Mouse (Mus musculus) kidney, adult 2 months (tissue): ENCODE measurements around the gene Trp53. TPM values are rescaled to one million over a fixed set of nuclear protein-coding genes. Genes with fewer than 3 reads are reported as not detected.

ENCODE experiments used
- DNase-seq: peaks from one replicate; pipeline ENCODE4 v3.0.0; 2021
- H3K27ac ChIP-seq: fragments of 200-500 bp; 2 replicates; pipeline ENCODE4 v1.5.1; 2012; ENCODE audit warnings: low read depth, low read length, control low read depth, inconsistent platforms; ENCODE audit not compliant: insufficient read depth
- H3K27me3 ChIP-seq: fragments of 200-500 bp; replicated peaks from 2 replicates; pipeline ENCODE4 v1.6.1; 2012; ENCODE audit warnings: mild to moderate bottlenecking, moderate library complexity, low read length, inconsistent platforms; ENCODE audit not compliant: control insufficient read depth, insufficient read depth
- H3K36me3 ChIP-seq: fragments of 200-500 bp; 2 replicates; pipeline ENCODE4 v1.6.1; 2012; ENCODE audit warnings: mild to moderate bottlenecking, moderate library complexity, low read length, inconsistent platforms; ENCODE audit not compliant: control insufficient read depth, insufficient read depth
- H3K4me1 ChIP-seq: fragments of 200-500 bp; 2 replicates; pipeline ENCODE4 v1.6.1; 2011; ENCODE audit warnings: low read length; ENCODE audit not compliant: control insufficient read depth, insufficient read depth
- H3K4me3 ChIP-seq: fragments of 200-500 bp; 2 replicates; pipeline ENCODE4 v1.5.1; 2011; ENCODE audit warnings: mild to moderate bottlenecking, low read depth, low read length, control low read depth; ENCODE audit not compliant: insufficient read depth
- CTCF ChIP-seq: fragments of 200-500 bp; conservative IDR thresholded peaks from 2 replicates; pipeline ENCODE4 v1.5.1; 2011; ENCODE audit warnings: low read depth, mild to moderate bottlenecking, control low read depth, low read length, moderate library complexity, mixed read lengths; ENCODE audit not compliant: insufficient read depth, insufficient read length
- POLR2A ChIP-seq: fragments of 200-500 bp; IDR thresholded peaks from one replicate; pipeline ENCODE4 v1.6.1; 2011; ENCODE audit warnings: low read depth, low read length, control low read depth
- whole genome bisulfite sequencing: fragments of 180-500 bp; shearing (Covaris S2); methylation state at CpG from one replicate; pipeline ENCODE4 v1.1.7; 2018; 5-methylcytosine and 5-hydroxymethylcytosine counted together
- polyA plus RNA-seq: library from polyadenylated mRNA; depleted of rRNA; stranded (reverse); fragments of >200 nt; gene quantifications from 2 replicates; pipeline ENCODE4 v1.2.3, GENCODE M21; 2012

The Trp53 gene
- polyA plus RNA-seq, 1 experiment = 48.5 TPM

DNA sequence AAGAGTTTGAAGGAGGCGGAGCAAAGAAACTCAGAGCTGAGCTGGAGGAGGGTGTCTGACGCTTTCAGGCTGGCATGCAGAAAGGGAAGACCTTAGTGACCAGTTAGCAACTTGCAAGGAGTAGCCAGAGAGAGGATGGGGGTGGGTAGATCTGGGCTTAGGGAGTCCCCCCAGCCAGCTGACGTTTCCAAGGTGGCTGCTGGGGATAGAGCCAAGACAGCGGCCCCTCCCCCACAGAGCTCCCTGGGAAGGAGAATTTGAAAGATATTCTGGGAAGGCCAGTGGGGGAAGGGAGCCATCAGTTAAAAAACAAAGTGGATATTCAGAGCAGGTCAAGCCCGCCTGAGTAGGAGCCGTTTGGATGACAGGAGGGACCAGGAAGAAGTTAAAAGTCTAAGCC, 19.9 kb downstream of the Trp53 start:
- Histone ChIP-seq H3K4me3 (no peak overlapping the region), H3K36me3 (no peaks in the 10 kb centered on the region), H3K4me1 (peaks cover 2% of the 10 kb centered on the region; the same call in 1 of the 2 replicates), H3K27me3 (peaks cover 2% of the 10 kb centered on the region; the same call in 1 of the 2 replicates), H3K27ac (no peak overlapping the region; the same call in 1 of the 2 replicates)
- WGBS = 26% methylated on average over 6 of the region's 6 CpGs
- no peak for TF ChIP-seq POLR2A
- DNase-seq = peak; percentile 48

DNA sequence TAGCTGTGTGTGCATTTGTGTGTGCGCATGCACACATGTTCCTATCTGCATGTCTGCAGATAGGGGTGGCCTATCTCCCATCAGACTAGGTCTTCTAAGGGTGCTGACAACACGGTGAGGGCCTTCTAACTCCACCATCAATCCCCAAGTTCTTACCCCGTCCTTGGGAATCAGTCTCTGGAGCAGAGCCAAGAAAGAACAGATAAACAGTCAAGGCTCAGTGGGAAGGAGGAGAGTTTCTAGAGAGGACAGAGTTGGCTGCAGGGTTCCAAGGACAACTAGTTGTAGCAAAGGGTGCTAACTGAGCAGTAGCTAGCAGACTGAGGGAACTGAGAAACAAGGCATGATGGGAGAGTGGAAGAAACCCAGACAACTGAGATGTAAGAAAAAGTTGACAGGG, 21.6 kb downstream of the Trp53 start:
- WGBS = 74% methylated on average over 3 of the region's 3 CpGs
- Histone ChIP-seq H3K4me1 (peaks cover 2% of the 10 kb centered on the region; the same call in 1 of the 2 replicates), H3K36me3 (no peaks in the 10 kb centered on the region), H3K27me3 (peaks cover 2% of the 10 kb centered on the region; the same call in 1 of the 2 replicates), H3K4me3 (no peak overlapping the region), H3K27ac (no peak overlapping the region)
- TF ChIP-seq CTCF (no peak), POLR2A (no peak)
- DNase-seq = no peak

DNA sequence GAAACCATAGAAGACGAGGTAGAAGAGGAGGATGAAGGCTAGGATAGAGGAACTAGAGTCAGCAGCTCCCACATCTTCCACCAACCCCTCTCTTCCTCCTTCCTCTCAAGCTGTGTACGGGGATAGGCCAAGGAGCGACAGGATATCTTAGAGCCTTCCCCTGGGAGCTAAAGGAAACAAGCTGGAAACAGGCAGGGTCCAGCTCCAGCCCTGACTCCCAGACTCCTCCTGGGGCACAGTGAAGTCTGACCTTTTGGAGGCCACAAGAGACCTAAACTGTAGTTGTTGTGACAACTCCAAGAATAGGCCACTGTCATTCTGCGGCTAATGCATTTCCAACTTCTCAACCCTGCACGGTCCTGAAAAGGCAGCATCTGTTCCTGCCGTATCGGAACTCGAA, 23.4 kb downstream of the Trp53 start:
- H3K36me3 ChIP-seq = no peaks in the 10 kb centered on the region
- H3K27me3 ChIP-seq = peaks cover 2% of the 10 kb centered on the region; the same call in 1 of the 2 replicates
- 76% methylated on average over 8 of the region's 8 CpGs for WGBS
- peak overlapping the region; percentile 7; the same call in 1 of the 2 replicates for H3K27ac ChIP-seq
- H3K4me3 ChIP-seq = no peak overlapping the region
- DNase-seq = peak; percentile 50
- TF ChIP-seq POLR2A = no peak
- TF ChIP-seq CTCF = no peak
- peaks cover 2% of the 10 kb centered on the region; the same call in 1 of the 2 replicates for H3K4me1 ChIP-seq

DNA sequence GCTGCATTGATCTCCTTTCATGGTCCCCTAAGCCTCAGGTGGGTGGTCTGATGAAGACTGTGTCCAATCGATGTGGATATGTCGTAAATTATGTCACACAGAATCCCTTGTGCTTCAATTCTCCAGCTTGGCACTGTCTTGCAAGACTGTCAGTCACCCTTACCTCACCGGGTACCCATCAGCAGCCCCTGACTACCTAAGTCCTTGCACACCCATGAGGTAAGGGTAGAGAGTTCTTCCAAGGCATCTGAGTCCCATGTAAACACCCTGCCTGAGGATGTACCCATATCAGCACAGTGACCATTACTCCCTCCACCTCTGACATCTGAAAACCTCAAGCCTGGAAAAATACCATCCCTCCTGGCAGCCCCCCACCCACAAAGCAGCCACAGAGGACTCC, 24.2 kb downstream of the Trp53 start:
- WGBS = 65% methylated on average over 3 of the region's 3 CpGs
- H3K36me3 ChIP-seq = no peaks in the 10 kb centered on the region
- H3K4me1 ChIP-seq = peaks cover 2% of the 10 kb centered on the region; the same call in 1 of the 2 replicates
- TF ChIP-seq POLR2A = no peak
- TF ChIP-seq CTCF = no peak
- peak overlapping the region; percentile 54; the same call in 1 of the 2 replicates for H3K4me3 ChIP-seq
- H3K27ac ChIP-seq = no peak overlapping the region; the same call in 1 of the 2 replicates
- H3K27me3 ChIP-seq = peaks cover 2% of the 10 kb centered on the region; the same call in 1 of the 2 replicates
- no peak for DNase-seq

DNA sequence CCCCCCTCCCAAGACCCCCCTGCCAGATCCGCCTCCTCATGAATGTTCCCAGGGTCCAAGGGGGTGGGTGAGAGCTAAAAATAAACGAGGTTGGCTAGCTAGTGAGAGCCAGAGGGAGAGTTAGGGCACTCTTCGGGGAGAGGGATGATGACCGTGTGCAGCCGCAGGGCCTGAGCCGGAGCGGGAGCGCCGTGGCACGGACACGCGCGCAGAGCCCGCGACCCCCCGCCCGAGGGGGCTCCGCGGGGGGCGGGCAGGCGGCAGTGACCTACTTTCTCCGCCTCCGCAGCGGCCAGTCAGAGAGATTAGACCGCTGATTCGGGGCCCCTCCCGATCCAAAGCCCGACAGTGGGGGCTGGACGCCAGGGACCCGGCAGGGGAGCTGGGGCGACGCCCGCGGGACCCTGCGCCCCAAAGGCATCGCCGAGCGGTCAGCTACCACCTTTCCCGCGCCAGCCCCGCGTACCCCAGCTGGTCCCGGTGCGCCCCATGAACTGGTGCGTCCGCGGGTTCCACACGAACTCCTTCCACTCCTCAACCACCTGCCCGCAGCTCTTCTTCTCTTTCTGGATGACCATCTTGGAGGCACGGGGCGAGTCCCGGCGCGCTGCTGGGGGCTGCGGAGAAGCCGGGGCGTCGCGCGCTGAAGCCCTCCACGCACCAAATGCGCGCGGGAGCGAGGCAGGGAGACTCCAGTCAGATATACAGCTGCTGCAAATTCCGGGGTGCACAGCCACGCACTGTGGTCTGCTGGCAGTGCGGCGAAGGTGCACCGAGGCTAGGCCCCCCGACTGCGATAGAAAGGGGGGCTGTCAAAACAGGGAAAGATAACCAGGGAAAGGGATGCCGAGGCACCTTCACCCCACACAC, 24.9 kb downstream of the Trp53 start:
- no peaks in the 10 kb centered on the region for H3K36me3 ChIP-seq
- no peak for DNase-seq
- peaks cover 2% of the 10 kb centered on the region; the same call in 1 of the 2 replicates for H3K4me1 ChIP-seq
- TF ChIP-seq POLR2A = no peak
- peaks cover 2% of the 10 kb centered on the region; the same call in 1 of the 2 replicates for H3K27me3 ChIP-seq
- WGBS = under 1% methylated on average over 71 of the region's 73 CpGs
- H3K4me3 ChIP-seq = peak overlapping the region; percentile 54
- H3K27ac ChIP-seq = no peak overlapping the region

DNA sequence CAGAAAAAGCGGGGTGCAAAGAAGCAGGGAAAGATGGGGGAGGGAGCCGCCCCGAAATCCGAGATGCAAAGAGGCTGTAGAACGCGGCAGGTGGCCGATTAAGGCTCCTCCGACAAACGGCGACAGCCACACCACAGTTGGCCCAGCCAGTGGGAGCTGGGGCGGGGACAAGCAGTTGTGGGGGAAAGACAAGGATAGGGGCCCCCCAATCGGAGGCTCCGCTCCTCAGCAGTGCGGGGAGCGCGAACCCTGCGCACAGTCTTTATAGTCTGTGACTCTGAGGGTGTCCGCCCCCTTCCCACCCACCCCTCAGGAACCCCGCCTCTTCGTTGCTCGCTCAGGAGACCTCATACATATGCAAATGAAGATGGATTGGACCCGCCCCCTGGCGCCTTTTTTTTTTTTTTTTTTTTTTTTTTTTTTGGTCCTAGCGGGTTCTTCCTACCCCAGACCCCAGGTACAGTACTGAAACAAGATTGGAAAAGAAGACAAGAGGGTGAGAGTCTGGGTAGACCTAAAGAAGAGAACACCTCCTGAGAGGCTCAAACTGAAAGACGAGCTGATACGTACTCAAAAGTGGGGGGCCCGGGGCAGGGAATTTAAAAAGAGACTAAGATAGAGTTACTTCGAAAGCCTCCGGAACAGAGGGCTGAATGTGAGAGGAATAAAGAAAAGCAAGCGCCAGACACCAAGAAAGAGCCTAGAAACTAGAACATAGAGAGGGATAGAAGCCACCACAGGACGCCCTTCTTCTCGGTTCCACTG, 25.7 kb downstream of the Trp53 start, which contains the start of gene Atp1b2:
TSS of gene Atp1b2 (minus strand) at position 217 of the 765 bp plus-strand sequence.
- peaks cover 2% of the 10 kb centered on the region; the same call in 1 of the 2 replicates for H3K27me3 ChIP-seq
- no peak within 1 kb of the TSS for H3K27ac ChIP-seq
- peak; percentile 72 for DNase-seq
- H3K4me3 ChIP-seq = peak within 1 kb of the TSS; percentile 54
- 3% methylated on average over 32 of the region's 32 CpGs for WGBS
- TF ChIP-seq CTCF = no peak
- peak; percentile 66 for TF ChIP-seq POLR2A
- H3K36me3 ChIP-seq = no peaks in the 10 kb centered on the region
- no peaks in the 10 kb centered on the region for H3K4me1 ChIP-seq

DNA sequence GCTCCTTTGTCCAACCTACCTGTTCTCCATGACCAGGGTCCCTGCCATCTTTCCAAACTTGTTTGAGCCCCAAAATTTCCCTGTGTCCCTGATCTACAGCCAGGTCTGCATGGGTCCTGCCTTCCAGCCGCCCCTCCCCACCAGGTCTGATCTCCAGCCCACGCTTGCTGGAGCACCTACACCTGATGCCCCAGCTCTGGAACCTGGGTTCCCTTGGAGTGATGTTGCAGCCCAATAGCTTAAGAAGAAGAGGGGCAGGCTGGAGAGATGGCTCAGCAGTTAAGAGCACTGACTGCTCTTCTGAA, 26.3 kb downstream of the Trp53 start:
- 78% methylated on average over 2 of the region's 2 CpGs for WGBS
- Histone ChIP-seq H3K27ac (no peak overlapping the region), H3K4me1 (no peaks in the 10 kb centered on the region), H3K4me3 (no peak overlapping the region), H3K36me3 (no peaks in the 10 kb centered on the region), H3K27me3 (peaks cover 2% of the 10 kb centered on the region; the same call in 1 of the 2 replicates)
- TF ChIP-seq POLR2A = no peak
- TF ChIP-seq CTCF = no peak
- DNase-seq = no peak
